In genomic region chr14:22598638-22599037, GRCm38 (mm10) we compare ENCODE assay signal across 18 mouse cellular contexts.
"Had no signal": no experiment of that assay in that cellular context is flagged by ENCODE, and none has a peak within 500 bp of the region (broad histone marks: within the 10 kb centered on the region; RNA-seq: fewer than 3 reads in every experiment).

No protein-coding gene starts in this region.

- H3K36me3 ChIP-seq: lung, embryonic 15.5 days; midbrain, embryonic 12.5 days; neural tube, embryonic 12.5 days; stomach, embryonic 15.5 days had no signal

- H3K4me3 ChIP-seq: lung, embryonic 15.5 days; megakaryocyte, embryonic 14.5 days; midbrain, embryonic 12.5 days; neural tube, embryonic 12.5 days; stomach, embryonic 15.5 days had no signal

- H3K9ac ChIP-seq: liver, embryonic 14.5 days; lung, embryonic 15.5 days; midbrain, embryonic 12.5 days; neural tube, embryonic 12.5 days; stomach, embryonic 15.5 days had no signal

- H3K4me1 ChIP-seq: megakaryocyte, embryonic 14.5 days had no signal

- ATAC-seq: lung, postnatal 0 days; midbrain, embryonic 16.5 days had no signal

- H3K9me3 ChIP-seq: lung, embryonic 15.5 days; midbrain, embryonic 12.5 days; neural tube, embryonic 12.5 days; stomach, embryonic 15.5 days had no signal

- H3K27ac ChIP-seq: liver, embryonic 14.5 days; lung, embryonic 15.5 days; macrophage; midbrain, embryonic 12.5 days; neural tube, embryonic 12.5 days; stomach, embryonic 15.5 days; stomach, postnatal 0 days had no signal

- DNase-seq: lung, adult 2 months; lung, postnatal 14 days; lung, postnatal 36 days; midbrain, embryonic 14.5 days; right cerebral cortex, postnatal 14 days; thymus, adult 18-20 months; thymus, postnatal 14 days; thymus, postnatal 36 days had no signal

- H3K4me2 ChIP-seq: lung, embryonic 15.5 days; midbrain, embryonic 12.5 days; neural tube, embryonic 12.5 days; stomach, embryonic 15.5 days had no signal

- H3K27me3 ChIP-seq: lung, embryonic 15.5 days; megakaryocyte, embryonic 14.5 days; midbrain, embryonic 12.5 days; neural tube, embryonic 12.5 days; stomach, embryonic 15.5 days had no signal
